Mouse (Mus musculus): Measurements from ENCODE around the gene Mgat3.

GRCm38 (mm10) chr15:80169484-80169883 lies 4.0 kb upstream of the Mgat3 start:
- TF ChIP-seq CTCF (IDR thresholded peaks at IDR 0.05; ENCODE audit: low read depth, low read length) (no peak), POLR2A (IDR thresholded peaks at IDR 0.05; ENCODE audit: extremely low read depth, insufficient read depth, low read length) (no peak)
